Comparison of ENCODE assay signal across 12 mouse cellular contexts in the genomic region with DNA sequence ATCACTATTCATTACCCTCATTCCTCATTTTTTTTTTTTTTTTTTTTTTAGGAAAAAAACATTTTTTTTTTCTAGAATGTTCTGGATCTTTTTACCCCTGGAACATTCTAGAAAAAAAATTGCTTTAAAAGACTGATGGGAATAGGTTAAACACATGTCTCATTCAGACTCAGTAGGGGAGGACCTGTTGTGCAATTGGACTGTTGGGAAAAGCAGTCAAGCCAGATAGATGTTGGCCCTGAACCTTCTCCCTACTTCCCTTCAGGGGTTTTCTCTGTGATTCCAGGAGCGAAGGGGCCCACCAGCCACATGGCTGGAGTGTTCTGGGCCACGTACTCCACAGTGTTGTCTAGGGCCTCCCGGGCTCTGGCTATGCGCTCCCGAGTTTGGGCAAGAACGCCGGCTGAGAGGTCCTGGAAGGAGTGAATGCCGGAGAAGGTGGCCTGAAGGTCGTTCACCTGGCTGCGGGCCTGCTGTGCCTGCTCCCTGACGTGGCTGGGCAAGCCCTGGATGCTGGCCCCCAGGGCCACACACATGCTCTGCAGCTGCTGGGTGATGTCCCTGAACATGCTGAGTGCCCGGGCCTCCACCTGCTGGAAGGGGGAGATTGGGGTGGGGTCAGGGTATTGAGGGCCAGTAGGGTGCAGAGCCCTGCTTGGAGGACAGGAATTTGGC. TPM values are rescaled to one million over a fixed set of nuclear protein-coding genes. Genes with fewer than 3 reads are reported as not detected.
DNase-seq lines count a peak whose midpoint lies in the region; ATAC-seq lines count a peak whose summit lies in the region.
"Had no signal": no experiment of that assay in that cellular context is flagged by ENCODE, and none has a peak within 500 bp of the region (broad histone marks: within the 10 kb centered on the region; RNA-seq: fewer than 3 reads in every experiment).

No protein-coding gene starts in this region.

- DNase-seq in cerebellum, adult 9-11 months: peak; percentile 24
- no peak for DNase-seq in cerebellum, adult 9-10 months
- DNase-seq in urinary bladder, adult 2 months (ENCODE audit: low spot score): peak; percentile 26
- DNase-seq in urinary bladder, adult 18-20 months (ENCODE audit: low spot score in 2 of 2): no peak
- DNase-seq in ovary, postnatal 10 days (ENCODE audit: low spot score): no peak
- no peak for DNase-seq in MN1 (ENCODE audit: low spot score)
- DNase-seq in embryo, embryonic 11 days: no peak

- H3K4me3 ChIP-seq in intestine, embryonic 16.5 days (ENCODE audit: low read length): no peak overlapping the region
- H3K4me3 ChIP-seq: layer of hippocampus, adult 2 months; megakaryocyte, embryonic 14.5 days; myocyte had no signal

- peaks cover 29% of the 10 kb centered on the region for H3K4me1 ChIP-seq in intestine, embryonic 16.5 days (ENCODE audit: control insufficient read depth, insufficient read depth, low read length)

- H3K9ac ChIP-seq in intestine, embryonic 16.5 days (ENCODE audit: low read depth, low read length): peak overlapping the region; percentile 23

- no peak overlapping the region for H3K4me2 ChIP-seq in intestine, embryonic 16.5 days (ENCODE audit: low read depth, low read length)

- no peak for ATAC-seq in intestine, embryonic 16.5 days

- H3K27ac ChIP-seq in intestine, embryonic 16.5 days (ENCODE audit: low read length): peak overlapping the region; percentile 59
- H3K27ac ChIP-seq: layer of hippocampus, adult 2 months had no signal

- no peaks in the 10 kb centered on the region for H3K9me3 ChIP-seq in intestine, embryonic 16.5 days (ENCODE audit: control insufficient read depth, low read length)
- H3K9me3 ChIP-seq: megakaryocyte, embryonic 14.5 days had no signal

- WGBS in intestine, embryonic 16.5 days: 76% methylated on average over 12 of the region's 12 CpGs

- no peaks in the 10 kb centered on the region for H3K27me3 ChIP-seq in intestine, embryonic 16.5 days (replicated peaks; ENCODE audit: control insufficient read depth, insufficient read depth, low read length)
- H3K27me3 ChIP-seq: megakaryocyte, embryonic 14.5 days had no signal

- H3K36me3 ChIP-seq in intestine, embryonic 16.5 days (ENCODE audit: control insufficient read depth, insufficient read depth, low read length): peaks cover 22% of the 10 kb centered on the region

RNA-seq across cellular contexts. Expression of a gene that starts 3.0 kb away (rescaled TPM):
- polyA plus RNA-seq in urinary bladder, adult 2 months (2012; rRNA removed): 8.7 and 10.0 TPM in 2 replicates
- 16.4 and 19.4 TPM in 2 replicates for polyA plus RNA-seq in intestine, embryonic 16.5 days (2015; fragmentation: Nextera tagmentation; extraction: Ambion mirVana)

RNA-seq across cellular contexts. Expression of a gene that starts 13.1 kb away (rescaled TPM):
- polyA plus RNA-seq in urinary bladder, adult 2 months (2012; rRNA removed): 34.6 and 43.6 TPM in 2 replicates
- 287 and 364 TPM in 2 replicates for polyA plus RNA-seq in intestine, embryonic 16.5 days (2015; fragmentation: Nextera tagmentation; extraction: Ambion mirVana)

RNA-seq across cellular contexts. Expression of a gene that starts 20.5 kb away (rescaled TPM):
- not detected in 2 replicates for polyA plus RNA-seq in urinary bladder, adult 2 months (2012; rRNA removed)
- not detected in 2 replicates for polyA plus RNA-seq in intestine, embryonic 16.5 days (2015; fragmentation: Nextera tagmentation; extraction: Ambion mirVana)
- polyA plus RNA-seq: limb, embryonic 14.5 days; myocyte had no signal

RNA-seq across cellular contexts. Expression of a gene that starts 23.0 kb away (rescaled TPM):
- 14.4 and 17.2 TPM in 2 replicates for polyA plus RNA-seq in urinary bladder, adult 2 months (2012; rRNA removed)
- 11.7 and 12.8 TPM in 2 replicates for polyA plus RNA-seq in intestine, embryonic 16.5 days (2015; fragmentation: Nextera tagmentation; extraction: Ambion mirVana)

RNA-seq across cellular contexts. Expression of a gene that starts 23.5 kb away (rescaled TPM):
- polyA plus RNA-seq in urinary bladder, adult 2 months (2012; rRNA removed): 4.6 and 5.3 TPM in 2 replicates
- polyA plus RNA-seq in intestine, embryonic 16.5 days (2015; fragmentation: Nextera tagmentation; extraction: Ambion mirVana): 103 and 114 TPM in 2 replicates

Comparison
In these comparisons a context has a peak if more than half of its experiments do, and no peak if none do; other contexts are left out.
1. DNase-seq: peak in cerebellum, adult 9-11 months (single experiment) and urinary bladder, adult 2 months (single experiment); none in cerebellum, adult 9-10 months (single experiment), urinary bladder, adult 18-20 months (0 of 2), ovary, postnatal 10 days (single experiment), MN1 (single experiment) and embryo, embryonic 11 days (single experiment).